Mouse (Mus musculus): ENCODE measurements at regions not wholly inside any gene's neighbourhood (a gene's known extent, or its start where the extent isn't known, plus 50 kb on each side); places are given as distances from the start of the nearest gene placed in this dataset.

- H3K9me3 ChIP-seq (replicated peaks; ENCODE audit: low read length): no peaks in the 10 kb centered on the region
- no peak overlapping the region for H3K4me3 ChIP-seq (replicated peaks; ENCODE audit: low read depth, low read length)
- DNase-seq (ENCODE audit: low spot score): peak; percentile 19
- H3K27me3 ChIP-seq (ENCODE audit: insufficient read depth, low read length): no peaks in the 10 kb centered on the region
- no peak for TF ChIP-seq CTCF (IDR thresholded peaks at IDR 0.05; ENCODE audit: low read depth)
- no peak overlapping the region for H3K4me2 ChIP-seq (ENCODE audit: low read length)
- no peak overlapping the region for H3K9ac ChIP-seq (ENCODE audit: low read depth, low read length)
- H3K27ac ChIP-seq: no peak overlapping the region
- WGBS: 48% methylated on average over 9 of the region's 9 CpGs
- no peaks in the 10 kb centered on the region for H3K4me1 ChIP-seq (replicated peaks; ENCODE audit: insufficient read depth, low read length)
- no peaks in the 10 kb centered on the region for H3K36me3 ChIP-seq (ENCODE audit: insufficient read depth, low read length)
- ATAC-seq (replicated peaks; ENCODE audit: low FRiP score, low read depth): no peak
These were observed 86.8 kb upstream of the Rxfp2 start for GRCm38 (mm10) chr5:149931574-149932161.

GRCm38 (mm10) chr5:149932220-149932619 is 86.3 kb upstream of the Rxfp2 start:
- WGBS: 41% methylated on average over 4 of the region's 4 CpGs
- no peak for TF ChIP-seq CTCF (IDR thresholded peaks at IDR 0.05; ENCODE audit: low read depth)
- no peak overlapping the region for H3K27ac ChIP-seq
- H3K4me3 ChIP-seq (replicated peaks; ENCODE audit: low read depth, low read length): no peak overlapping the region
- no peak overlapping the region for H3K4me2 ChIP-seq (ENCODE audit: low read length)
- no peak overlapping the region for H3K9ac ChIP-seq (ENCODE audit: low read depth, low read length)
- H3K4me1 ChIP-seq (replicated peaks; ENCODE audit: insufficient read depth, low read length): no peaks in the 10 kb centered on the region
- no peaks in the 10 kb centered on the region for H3K27me3 ChIP-seq (ENCODE audit: insufficient read depth, low read length)
- no peaks in the 10 kb centered on the region for H3K36me3 ChIP-seq (ENCODE audit: insufficient read depth, low read length)
- no peaks in the 10 kb centered on the region for H3K9me3 ChIP-seq (replicated peaks; ENCODE audit: low read length)
- ATAC-seq (replicated peaks; ENCODE audit: low FRiP score, low read depth) (no peak), DNase-seq (ENCODE audit: low spot score) (no peak)

- H3K4me3 ChIP-seq (replicated peaks; ENCODE audit: low read depth, low read length): no peak overlapping the region
- DNase-seq (ENCODE audit: low spot score) (no peak), ATAC-seq (replicated peaks; ENCODE audit: low FRiP score, low read depth) (no peak)
- H3K27me3 ChIP-seq (ENCODE audit: insufficient read depth, low read length): no peaks in the 10 kb centered on the region
- H3K36me3 ChIP-seq (ENCODE audit: insufficient read depth, low read length): no peaks in the 10 kb centered on the region
- H3K9me3 ChIP-seq (replicated peaks; ENCODE audit: low read length): no peaks in the 10 kb centered on the region
- H3K4me1 ChIP-seq (replicated peaks; ENCODE audit: insufficient read depth, low read length): no peaks in the 10 kb centered on the region
- no peak overlapping the region for H3K9ac ChIP-seq (ENCODE audit: low read depth, low read length)
- no peak overlapping the region for H3K27ac ChIP-seq
- no peak overlapping the region for H3K4me2 ChIP-seq (ENCODE audit: low read length)
- TF ChIP-seq CTCF (IDR thresholded peaks at IDR 0.05; ENCODE audit: low read depth): no peak
These were observed 72.8 kb upstream of the Rxfp2 start for GRCm38 (mm10) chr5:149945651-149946050.

- no peaks in the 10 kb centered on the region for H3K36me3 ChIP-seq (ENCODE audit: insufficient read depth, low read length)
- no peak for ATAC-seq (replicated peaks; ENCODE audit: low FRiP score, low read depth)
- no peak overlapping the region for H3K9ac ChIP-seq (ENCODE audit: low read depth, low read length)
- H3K4me1 ChIP-seq (replicated peaks; ENCODE audit: insufficient read depth, low read length): no peaks in the 10 kb centered on the region
- no peak overlapping the region for H3K4me2 ChIP-seq (ENCODE audit: low read length)
- no peaks in the 10 kb centered on the region for H3K9me3 ChIP-seq (replicated peaks; ENCODE audit: low read length)
- peak; percentile 49 for DNase-seq (ENCODE audit: low spot score)
- 65% methylated on average over 2 of the region's 2 CpGs for WGBS
- TF ChIP-seq CTCF (IDR thresholded peaks at IDR 0.05; ENCODE audit: low read depth): no peak
- H3K27ac ChIP-seq: no peak overlapping the region
- H3K27me3 ChIP-seq (ENCODE audit: insufficient read depth, low read length): no peaks in the 10 kb centered on the region
- H3K4me3 ChIP-seq (replicated peaks; ENCODE audit: low read depth, low read length): no peak overlapping the region
These were observed 71.0 kb upstream of the Rxfp2 start for GRCm38 (mm10) chr5:149947491-149947890.

GRCm38 (mm10) chr5:149956931-149957330 is 61.5 kb upstream of the Rxfp2 start:
- Histone ChIP-seq H3K27ac (no peak overlapping the region), H3K4me3 (replicated peaks; ENCODE audit: low read depth, low read length) (no peak overlapping the region), H3K27me3 (ENCODE audit: insufficient read depth, low read length) (no peaks in the 10 kb centered on the region), H3K4me1 (replicated peaks; ENCODE audit: insufficient read depth, low read length) (no peaks in the 10 kb centered on the region), H3K9me3 (replicated peaks; ENCODE audit: low read length) (peaks cover 3% of the 10 kb centered on the region; the same call in 1 of the 2 replicates), H3K36me3 (ENCODE audit: insufficient read depth, low read length) (no peaks in the 10 kb centered on the region), H3K4me2 (ENCODE audit: low read length) (no peak overlapping the region), H3K9ac (ENCODE audit: low read depth, low read length) (no peak overlapping the region)
- DNase-seq (ENCODE audit: low spot score): no peak
- no peak for TF ChIP-seq CTCF (IDR thresholded peaks at IDR 0.05; ENCODE audit: low read depth)
- ATAC-seq (replicated peaks; ENCODE audit: low FRiP score, low read depth): no peak
- WGBS: 90% methylated on average over 4 of the region's 4 CpGs

- ATAC-seq (replicated peaks; ENCODE audit: low FRiP score, low read depth) (no peak), DNase-seq (ENCODE audit: low spot score) (peak; percentile 41)
- TF ChIP-seq CTCF (IDR thresholded peaks at IDR 0.05; ENCODE audit: low read depth): no peak
- Histone ChIP-seq H3K4me2 (ENCODE audit: low read length) (no peak overlapping the region), H3K27ac (no peak overlapping the region), H3K9me3 (replicated peaks; ENCODE audit: low read length) (peaks cover 3% of the 10 kb centered on the region; the same call in 1 of the 2 replicates), H3K4me3 (replicated peaks; ENCODE audit: low read depth, low read length) (no peak overlapping the region), H3K27me3 (ENCODE audit: insufficient read depth, low read length) (no peaks in the 10 kb centered on the region), H3K36me3 (ENCODE audit: insufficient read depth, low read length) (no peaks in the 10 kb centered on the region), H3K4me1 (replicated peaks; ENCODE audit: insufficient read depth, low read length) (no peaks in the 10 kb centered on the region), H3K9ac (ENCODE audit: low read depth, low read length) (no peak overlapping the region)
- 65% methylated on average over 11 of the region's 11 CpGs for WGBS
These were observed 57.3 kb upstream of the Rxfp2 start for GRCm38 (mm10) chr5:149961178-149961577.

- WGBS: 11% methylated on average over 13 of the region's 13 CpGs
- H3K4me2 ChIP-seq (ENCODE audit: low read length): peak overlapping the region; percentile 40
These were observed 53.7 kb upstream of the Rxfp2 start for GRCm38 (mm10) chr5:149964748-149965147.

More at GRCm38 (mm10) chr5:149964748-149965147, 53.7 kb upstream of the Rxfp2 start:
- no peak overlapping the region for H3K4me3 ChIP-seq (replicated peaks; ENCODE audit: low read depth, low read length)
- no peak overlapping the region for H3K9ac ChIP-seq (ENCODE audit: low read depth, low read length)
- no peaks in the 10 kb centered on the region for H3K4me1 ChIP-seq (replicated peaks; ENCODE audit: insufficient read depth, low read length)
- no peak overlapping the region for H3K27ac ChIP-seq
- H3K36me3 ChIP-seq (ENCODE audit: insufficient read depth, low read length): no peaks in the 10 kb centered on the region
- H3K9me3 ChIP-seq (replicated peaks; ENCODE audit: low read length): no peaks in the 10 kb centered on the region
- ATAC-seq (replicated peaks; ENCODE audit: low FRiP score, low read depth): no peak
- no peak for TF ChIP-seq CTCF (IDR thresholded peaks at IDR 0.05; ENCODE audit: low read depth)
- no peaks in the 10 kb centered on the region for H3K27me3 ChIP-seq (ENCODE audit: insufficient read depth, low read length)
- peak; percentile 56 for DNase-seq (ENCODE audit: low spot score)

All from kidney, postnatal 0 days (tissue).